Mouse (Mus musculus) small intestine, adult 2 months (tissue): Measurements from ENCODE around the gene Ccl26. TPM values are rescaled to one million over a fixed set of nuclear protein-coding genes. Genes with fewer than 3 reads are reported as not detected.

Experiments used
- H3K27ac ChIP-seq: fragments of 200-500 bp; 2 replicates; pipeline ENCODE4 v1.5.1; 2012; ENCODE audit warnings: low read depth, low read length, control low read depth, inconsistent platforms; ENCODE audit not compliant: insufficient read depth
- H3K27me3 ChIP-seq: fragments of 200-500 bp; 2 replicates; pipeline ENCODE4 v1.6.1; 2012; ENCODE audit warnings: mild to moderate bottlenecking, moderate library complexity, low read length, inconsistent platforms; ENCODE audit not compliant: control insufficient read depth, insufficient read depth
- H3K36me3 ChIP-seq: fragments of 200-500 bp; 2 replicates; pipeline ENCODE4 v1.6.1; 2012; ENCODE audit warnings: mild to moderate bottlenecking, low read length, control low read depth, inconsistent platforms; ENCODE audit not compliant: control insufficient read depth, insufficient read depth
- H3K4me1 ChIP-seq: fragments of 200-500 bp; 2 replicates; pipeline ENCODE4 v1.6.1; 2012; ENCODE audit warnings: low read length, inconsistent platforms, mixed read lengths; ENCODE audit not compliant: control insufficient read depth, insufficient read depth, insufficient read length
- H3K4me3 ChIP-seq: fragments of 200-500 bp; 2 replicates; pipeline ENCODE4 v1.5.1; 2012; ENCODE audit warnings: low read depth, mild to moderate bottlenecking, control low read depth, inconsistent platforms, low read length, moderate library complexity
- CTCF ChIP-seq: fragments of 200-500 bp; IDR thresholded peaks from 2 replicates; pipeline ENCODE4 v1.5.1; 2012; ENCODE audit warnings: low read depth, mild to moderate bottlenecking, control low read depth, inconsistent platforms, low read length, moderate library complexity, mixed read lengths; ENCODE audit not compliant: insufficient replicate concordance, insufficient read length; ENCODE audit errors: extremely low read depth
- POLR2A ChIP-seq: fragments of 200-500 bp; IDR thresholded peaks from 2 replicates; pipeline ENCODE4 v1.6.1; 2012; ENCODE audit warnings: low read depth, mild to moderate bottlenecking, control low read depth, inconsistent platforms, low read length, moderate library complexity
- WGBS: fragments of 180-500 bp; shearing (Covaris S2); methylation state at CpG from one replicate; pipeline ENCODE4 v1.1.7; 2018; 5-methylcytosine and 5-hydroxymethylcytosine counted together
- polyA plus RNA-seq: library from polyadenylated mRNA; depleted of rRNA; stranded (reverse); fragments of >200 nt; gene quantifications from 2 replicates; pipeline ENCODE4 v1.2.3, GENCODE M21; 2012

Ccl26 gene
- polyA plus RNA-seq, 1 experiment: not detected

DNA sequence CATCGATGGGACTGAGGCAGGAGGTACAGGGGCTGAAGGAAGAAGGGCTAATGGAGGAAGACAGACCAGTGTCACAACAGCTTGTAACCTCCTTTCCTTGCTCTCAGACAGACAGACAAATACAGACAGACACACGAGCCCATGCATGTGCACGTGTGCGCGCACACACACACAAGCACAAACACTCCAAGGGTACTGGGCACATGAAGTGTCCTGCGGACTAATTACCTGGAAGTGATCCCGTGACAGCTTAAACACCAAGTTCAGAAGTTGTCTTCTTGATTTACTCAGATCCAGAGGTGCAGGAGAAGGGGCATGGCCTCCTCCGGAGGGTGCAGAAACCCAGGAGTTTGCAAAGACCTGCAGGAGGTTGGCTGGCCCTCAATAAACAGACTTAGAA lies 22.3 kb upstream of the Ccl26 start:
- peaks cover 25% of the 10 kb centered on the region; the same call in 1 of the 2 replicates for H3K4me1 ChIP-seq
- no peaks in the 10 kb centered on the region for H3K27me3 ChIP-seq
- 84% methylated on average over 8 of the region's 8 CpGs for WGBS
- no peak overlapping the region for H3K4me3 ChIP-seq
- H3K36me3 ChIP-seq: no peaks in the 10 kb centered on the region
- H3K27ac ChIP-seq: no peak overlapping the region
- TF ChIP-seq POLR2A: no peak
- TF ChIP-seq CTCF: no peak

DNA sequence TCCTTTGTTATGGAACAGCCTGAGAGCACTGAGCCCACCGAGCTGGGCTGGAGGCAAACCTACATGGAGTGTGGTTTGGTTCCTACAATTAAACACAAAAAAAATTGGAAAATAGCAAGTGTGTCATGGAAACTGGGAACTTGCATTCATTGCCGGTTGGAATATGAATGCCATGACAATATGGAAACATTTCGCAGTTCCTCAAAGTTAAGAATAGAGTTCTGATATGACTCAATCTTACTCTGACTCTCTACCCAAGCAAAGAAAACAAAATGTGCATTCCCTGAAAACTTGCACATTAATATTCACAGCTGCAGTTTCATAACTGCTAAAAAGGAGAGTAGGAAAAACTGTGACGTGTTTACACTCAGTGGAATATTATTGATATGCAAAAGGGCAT lies 19.0 kb upstream of the Ccl26 start:
- no peak overlapping the region for H3K27ac ChIP-seq
- TF ChIP-seq POLR2A: no peak
- no peak for TF ChIP-seq CTCF
- H3K27me3 ChIP-seq: no peaks in the 10 kb centered on the region
- no peak overlapping the region for H3K4me3 ChIP-seq
- H3K4me1 ChIP-seq: peaks cover 13% of the 10 kb centered on the region; the same call in 1 of the 2 replicates
- no peaks in the 10 kb centered on the region for H3K36me3 ChIP-seq
- 81% methylated on average over 4 of the region's 4 CpGs for whole genome bisulfite sequencing

DNA sequence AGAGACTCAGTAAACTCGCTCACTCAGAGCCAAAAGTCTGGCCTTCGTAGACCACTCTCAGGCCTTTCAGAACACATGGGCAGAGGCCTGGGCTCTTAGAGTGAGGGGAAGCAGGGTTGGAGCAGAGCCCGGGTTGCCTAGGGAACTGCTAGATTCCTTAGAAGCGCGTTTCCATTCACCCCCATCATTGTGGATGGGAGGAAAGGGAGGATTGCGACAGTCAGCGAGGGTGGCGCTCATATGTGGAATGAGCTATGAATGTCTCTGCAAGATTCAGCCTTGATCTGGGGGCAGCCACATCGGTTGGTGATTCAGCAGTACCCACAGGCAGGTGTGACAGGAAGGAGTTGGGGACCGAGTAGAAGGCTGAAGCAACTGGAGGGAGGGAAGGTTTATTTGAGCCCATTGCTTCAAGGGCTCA lies 16.0 kb upstream of the Ccl26 start:
- Histone ChIP-seq H3K27ac (no peak overlapping the region), H3K27me3 (no peaks in the 10 kb centered on the region), H3K4me3 (no peak overlapping the region), H3K4me1 (no peaks in the 10 kb centered on the region; the same call in 1 of the 2 replicates), H3K36me3 (no peaks in the 10 kb centered on the region)
- no peak for TF ChIP-seq POLR2A
- no peak for TF ChIP-seq CTCF
- 88% methylated on average over 10 of the region's 10 CpGs for WGBS

DNA sequence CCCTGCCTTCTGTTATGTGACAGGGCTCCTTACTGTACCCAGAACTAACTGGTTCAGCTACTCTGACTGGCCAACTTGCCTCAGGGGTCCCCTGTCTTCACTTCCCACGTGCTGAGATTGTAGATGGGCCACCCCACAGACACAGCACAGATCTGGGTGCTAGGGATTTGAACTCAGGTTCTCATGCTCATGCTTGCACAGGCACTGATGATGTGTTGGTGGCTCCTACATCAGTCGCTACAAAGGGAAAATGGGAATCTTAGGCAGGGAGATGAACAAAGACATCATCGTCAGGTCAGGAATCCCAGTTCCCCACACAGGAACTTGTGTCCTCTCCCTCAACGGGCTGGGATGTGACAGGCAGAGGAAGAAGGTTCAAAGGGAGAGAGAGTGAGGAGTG lies 12.7 kb upstream of the Ccl26 start:
- 77% methylated on average over 4 of the region's 4 CpGs for WGBS
- Histone ChIP-seq H3K4me1 (no peaks in the 10 kb centered on the region; the same call in 1 of the 2 replicates), H3K27me3 (no peaks in the 10 kb centered on the region), H3K27ac (no peak overlapping the region), H3K4me3 (no peak overlapping the region), H3K36me3 (no peaks in the 10 kb centered on the region)
- TF ChIP-seq CTCF (no peak), POLR2A (no peak)

DNA sequence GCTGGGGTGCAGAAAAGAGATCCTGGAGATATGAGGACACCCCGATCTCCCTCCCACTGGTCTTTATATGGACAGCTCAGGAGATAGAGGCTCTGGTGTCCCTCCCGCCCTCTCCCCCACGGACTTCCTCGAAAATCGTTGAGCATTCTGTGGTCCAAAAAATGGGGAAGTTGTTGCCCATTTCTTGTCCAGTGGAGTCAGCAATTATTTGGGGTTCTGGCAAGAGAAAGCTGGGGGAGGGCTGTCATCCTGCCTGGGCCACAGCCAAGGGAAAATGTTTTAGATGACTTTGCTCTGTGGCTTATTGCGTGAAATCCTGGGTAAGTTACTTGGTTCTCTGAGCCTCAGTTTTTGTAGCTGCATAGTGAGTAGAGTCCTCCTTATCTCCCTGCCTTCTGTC lies 9.6 kb upstream of the Ccl26 start, which contains the start of gene Ccl24:
Gene Ccl24, minus strand, starts transcription at position 44 of the 400 bp plus-strand sequence.
- Histone ChIP-seq H3K27ac (no peak within 1 kb of the TSS), H3K4me1 (peaks cover 2% of the 10 kb centered on the region; the same call in 1 of the 2 replicates), H3K27me3 (no peaks in the 10 kb centered on the region), H3K36me3 (no peaks in the 10 kb centered on the region), H3K4me3 (no peak within 1 kb of the TSS)
- no peak for TF ChIP-seq CTCF
- TF ChIP-seq POLR2A: no peak
- 72% methylated on average over 6 of the region's 6 CpGs for WGBS

DNA sequence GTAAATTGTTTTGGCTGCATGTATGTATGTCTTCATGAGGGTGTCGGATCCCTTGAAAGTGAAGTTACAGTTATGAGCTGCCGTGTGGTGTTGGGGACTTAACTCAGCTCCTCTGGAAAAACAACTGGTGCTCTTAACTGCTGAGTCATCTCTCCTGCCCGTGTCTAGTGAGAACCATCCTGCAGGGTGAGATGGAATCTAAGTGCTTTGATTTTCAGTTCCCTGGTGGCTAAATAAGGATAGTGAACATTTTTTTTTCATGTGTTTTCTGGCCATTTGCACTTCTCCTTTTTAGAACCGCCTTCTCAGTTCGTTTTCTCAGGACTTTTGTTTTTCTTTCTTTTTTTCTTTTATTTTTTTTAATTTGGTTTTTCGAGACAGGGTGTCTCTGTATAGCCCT lies 5.3 kb upstream of the Ccl26 start:
- Histone ChIP-seq H3K36me3 (no peaks in the 10 kb centered on the region), H3K27me3 (no peaks in the 10 kb centered on the region), H3K4me1 (peaks cover 14% of the 10 kb centered on the region), H3K4me3 (no peak overlapping the region), H3K27ac (no peak overlapping the region)
- 57% methylated on average over 6 of the region's 6 CpGs for WGBS
- TF ChIP-seq POLR2A: no peak
- TF ChIP-seq CTCF: no peak

DNA sequence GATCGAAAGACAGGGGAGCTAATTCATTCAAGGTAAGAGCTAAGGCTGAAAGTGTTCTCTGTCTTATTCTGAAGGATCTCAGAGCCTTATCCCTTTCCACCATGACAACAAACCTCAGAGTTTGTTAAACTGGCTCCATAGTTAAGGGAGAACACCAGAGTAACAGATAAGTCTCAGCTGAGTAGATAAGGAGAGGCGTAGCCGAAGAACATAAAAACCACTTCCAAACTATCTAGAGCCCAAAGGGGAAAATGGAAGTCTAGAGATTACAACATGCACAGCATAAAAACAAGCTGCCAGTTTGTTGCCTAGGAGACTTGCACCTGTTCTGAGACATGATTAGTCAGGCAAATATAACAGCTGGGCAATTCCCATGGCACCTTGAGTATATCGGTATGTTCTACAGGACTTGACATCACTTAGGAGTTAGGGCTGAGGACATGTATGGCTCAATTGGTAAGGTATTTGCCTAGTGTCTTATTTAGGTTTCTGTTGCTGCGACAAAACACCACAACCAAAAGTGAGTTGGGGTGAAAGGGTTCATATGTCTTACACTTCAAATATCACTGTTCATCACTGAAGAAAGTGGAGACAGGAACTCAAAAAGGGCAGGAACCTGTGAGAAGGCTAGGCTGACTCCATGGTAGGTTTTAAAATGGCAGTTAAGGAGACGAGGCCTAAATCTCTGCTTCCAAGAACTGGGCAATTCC lies 4.3 kb upstream of the Ccl26 start:
- WGBS: 56% methylated on average over 6 of the region's 6 CpGs

More for the DNA sequence above, 4.3 kb upstream of the Ccl26 start:
- Histone ChIP-seq H3K4me1 (peaks cover 19% of the 10 kb centered on the region), H3K4me3 (no peak overlapping the region), H3K27ac (peak overlapping the region; percentile 46; the same call in 1 of the 2 replicates), H3K36me3 (no peaks in the 10 kb centered on the region), H3K27me3 (no peaks in the 10 kb centered on the region)
- TF ChIP-seq CTCF: no peak
- TF ChIP-seq POLR2A: no peak
